Mouse (Mus musculus) B cell, adult 2 months (primary cell): ENCODE measurements at regions not wholly inside any gene's neighbourhood (a gene's known extent, or its start where the extent isn't known, plus 50 kb on each side); places are given as distances from the start of the nearest gene placed in this dataset.

Experiments used
- DNase-seq, 2 experiments: peaks; one replicate each; pipeline ENCODE4 v3.0.0; 2022

DNA sequence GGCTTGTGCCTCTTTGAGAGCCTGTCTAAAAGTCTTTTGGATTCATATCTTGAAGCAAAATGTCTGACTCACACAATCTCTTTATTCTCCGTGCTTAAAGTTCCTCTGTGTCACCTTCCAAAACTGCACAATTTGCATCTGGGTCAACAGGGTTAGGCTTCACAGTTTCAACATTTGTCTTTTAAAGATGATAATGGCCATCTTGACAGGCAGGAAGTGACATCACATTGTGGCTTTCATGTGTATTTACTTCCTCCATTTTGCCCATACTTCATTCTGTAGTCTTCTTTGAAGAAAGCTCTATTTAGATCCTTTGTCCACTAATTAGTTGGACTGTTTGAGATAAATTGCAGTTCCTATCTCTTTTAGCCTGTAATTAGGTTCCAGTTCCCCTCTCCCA is 135.1 kb downstream of the Ndufa10 start:
- no peak for DNase-seq

DNA sequence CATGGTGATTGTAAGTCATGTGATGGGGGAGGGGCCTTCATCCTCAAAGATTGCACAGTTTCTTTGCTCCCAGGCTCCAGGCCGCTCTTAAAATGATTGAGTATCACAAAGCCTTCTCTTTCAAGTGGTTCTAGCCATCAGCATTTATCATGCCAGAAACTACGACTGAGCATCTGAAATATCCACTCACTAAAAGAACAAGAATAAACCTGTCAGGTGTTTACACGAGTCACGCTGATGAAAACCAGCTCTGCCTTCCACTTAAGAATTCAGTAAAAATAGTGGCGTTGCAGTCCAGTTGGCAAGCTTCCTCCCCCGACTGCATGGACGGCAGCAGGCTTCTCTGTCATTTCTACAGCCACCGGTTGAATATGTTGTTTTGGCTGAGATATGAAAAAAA is 136.2 kb downstream of the Ndufa10 start:
- DNase-seq = no peak

DNA sequence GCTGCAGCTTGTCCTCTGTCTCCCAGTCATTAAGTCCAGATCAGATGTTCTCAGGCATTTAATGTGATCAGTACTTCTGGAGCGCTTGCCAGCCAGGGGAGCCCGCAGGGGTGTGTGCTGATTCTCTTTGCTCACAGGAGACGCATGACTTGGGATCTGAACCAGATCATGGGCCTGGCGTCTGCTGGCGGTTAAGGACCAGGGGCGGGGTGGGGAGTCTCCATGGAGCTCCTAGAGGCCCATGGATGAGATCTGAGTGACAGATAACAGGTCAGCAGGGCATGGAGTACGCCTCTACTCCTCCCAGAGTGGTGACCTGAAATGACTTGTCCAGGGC is 136.7 kb upstream of the Hdac4 start:
- no peak for DNase-seq

GRCm38 (mm10) chr1:92331559-92332247 is 136.2 kb upstream of the Hdac4 start:
- DNase-seq = no peak

DNA sequence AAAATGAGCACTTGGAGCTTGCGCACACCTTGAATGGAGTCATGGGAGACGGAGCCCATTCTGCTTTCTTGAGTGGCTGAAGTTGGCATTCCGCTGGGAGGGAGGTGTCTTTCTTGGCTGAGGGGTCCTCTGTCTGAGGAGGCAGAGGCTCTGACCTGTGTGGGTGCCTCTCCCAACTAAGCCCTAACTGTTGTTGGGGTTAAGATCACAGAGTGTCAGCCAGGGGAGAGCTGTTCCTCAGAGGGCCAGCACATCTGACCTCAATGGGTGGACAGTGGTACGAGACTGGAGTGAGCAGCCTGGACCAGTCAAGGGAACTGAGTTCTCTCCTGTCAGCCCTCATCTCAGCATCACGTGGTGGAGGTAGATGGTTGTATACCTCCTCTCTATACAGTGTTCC is 134.7 kb upstream of the Hdac4 start:
- DNase-seq = no peak

- DNase-seq = no peak
These were observed 134.0 kb upstream of the Hdac4 start for GRCm38 (mm10) chr1:92329491-92329890.

GRCm38 (mm10) chr1:92327141-92327540 is 131.6 kb upstream of the Hdac4 start:
- no peak for DNase-seq

DNA sequence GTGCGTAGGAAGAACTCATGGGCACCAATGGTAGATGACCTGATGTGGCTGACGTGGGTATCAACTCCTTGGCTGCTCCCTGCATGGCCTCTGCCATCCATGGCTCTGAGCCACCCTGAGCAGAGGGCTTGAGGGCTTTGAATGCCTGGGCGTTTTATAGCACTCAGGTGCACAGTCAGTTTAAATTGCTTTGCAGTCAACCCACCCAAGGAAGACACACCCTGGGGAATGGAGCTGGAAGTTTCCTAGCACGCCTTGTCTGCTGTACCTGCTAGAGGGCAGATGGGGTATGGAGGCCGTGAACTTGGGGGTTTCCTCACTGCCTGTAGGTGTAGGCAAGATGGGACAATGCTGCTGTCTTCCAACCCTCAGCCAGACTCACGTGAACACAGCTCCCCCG is 129.8 kb upstream of the Hdac4 start:
- DNase-seq = no peak

DNA sequence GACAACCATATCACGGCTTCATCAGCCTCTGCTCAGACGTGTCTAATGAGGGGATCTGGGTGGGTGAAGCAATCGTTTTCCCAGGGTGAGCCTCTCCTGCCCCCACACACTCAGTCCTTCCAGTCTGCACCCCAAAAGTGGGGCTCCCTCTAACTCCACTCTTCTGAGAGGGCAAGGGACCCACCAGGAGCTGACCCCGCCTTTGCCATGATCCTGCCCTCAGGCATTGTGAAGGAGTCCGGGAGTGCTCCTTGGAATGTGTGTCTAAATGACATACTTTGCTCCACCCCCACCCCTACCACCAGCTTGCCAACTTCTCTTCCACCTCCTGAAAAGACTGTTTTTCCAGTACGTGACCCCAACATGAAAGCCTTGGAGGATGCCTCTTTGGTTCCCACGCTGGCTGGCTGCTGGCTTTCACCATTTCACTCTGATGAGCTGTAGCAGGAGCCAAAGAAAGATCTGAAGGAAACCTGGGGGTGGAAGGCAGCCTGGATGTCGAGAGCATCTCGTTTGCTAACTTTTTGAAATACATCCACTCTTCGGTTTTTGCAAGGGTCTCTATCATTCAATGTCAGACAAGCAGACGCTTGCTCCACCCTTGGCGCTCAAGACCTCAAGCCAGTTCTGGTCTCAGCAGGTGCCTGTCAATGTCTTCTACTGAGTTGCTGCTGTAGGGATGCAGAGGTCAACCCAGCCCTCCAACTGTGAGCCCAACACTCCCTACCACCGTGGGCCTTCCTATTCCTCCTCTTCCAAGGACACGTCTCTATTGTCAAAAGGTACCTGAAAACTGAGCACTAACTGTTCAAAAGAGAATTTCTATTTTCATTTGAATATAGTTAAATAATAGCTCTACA is 128.8 kb upstream of the Hdac4 start:
- DNase-seq = no peak

- no peak for DNase-seq
These were observed 121.6 kb upstream of the Hdac4 start for GRCm38 (mm10) chr1:92317131-92317530.

DNA sequence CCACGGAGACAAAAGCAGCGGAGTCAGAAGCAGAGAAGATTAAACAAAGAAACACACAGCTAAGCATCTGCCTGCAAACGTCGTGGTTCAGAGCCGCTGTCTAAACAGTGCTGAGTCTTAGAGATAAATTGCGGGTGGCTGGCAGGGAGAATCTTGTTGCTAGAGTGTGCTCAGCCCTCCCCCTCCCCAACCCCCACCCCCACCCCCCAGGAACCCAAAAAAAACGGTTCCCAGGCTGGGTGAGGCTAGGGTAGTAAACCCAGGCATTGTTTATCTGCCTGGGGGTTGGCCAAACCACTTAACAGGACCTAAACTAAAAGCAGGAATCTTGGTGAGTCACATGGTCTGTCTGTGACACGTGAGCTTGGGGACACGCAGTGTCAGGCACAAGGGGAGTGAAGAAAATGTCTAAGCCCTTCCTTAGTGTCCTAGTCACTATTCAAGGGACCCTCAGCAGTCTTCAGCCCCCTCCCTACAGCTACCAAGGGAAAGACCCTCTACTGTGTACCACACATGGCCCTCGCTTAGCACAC is 120.8 kb upstream of the Hdac4 start:
- no peak for DNase-seq

DNA sequence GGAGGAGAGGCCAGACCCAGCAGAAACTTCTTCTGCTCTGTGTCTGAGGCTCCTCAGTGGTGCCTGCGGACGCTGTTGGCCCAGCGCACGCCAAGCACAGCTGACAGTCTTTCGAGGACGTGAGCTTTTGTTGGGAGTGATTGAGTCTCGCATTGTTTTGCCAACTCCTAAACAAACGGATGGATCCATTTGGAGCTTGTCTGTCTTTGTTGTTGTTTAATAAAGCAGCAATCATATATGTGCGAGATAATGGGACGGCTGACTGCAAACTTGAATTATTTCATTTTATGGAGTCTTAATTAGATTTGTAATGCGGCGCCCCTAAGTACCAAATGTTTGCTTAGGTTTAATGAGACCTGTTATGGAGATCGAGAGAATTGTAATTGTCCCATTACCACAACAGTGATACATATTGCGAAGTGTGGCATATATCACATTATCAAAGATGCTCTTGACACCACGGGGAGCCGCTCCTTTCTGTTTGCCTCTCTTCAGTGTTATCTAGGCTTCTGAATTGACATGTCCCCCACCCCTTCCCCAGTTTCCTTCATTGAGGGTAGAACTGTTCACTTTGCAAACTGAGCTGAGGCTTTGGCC is 117.6 kb upstream of the Hdac4 start:
- no peak for DNase-seq

DNA sequence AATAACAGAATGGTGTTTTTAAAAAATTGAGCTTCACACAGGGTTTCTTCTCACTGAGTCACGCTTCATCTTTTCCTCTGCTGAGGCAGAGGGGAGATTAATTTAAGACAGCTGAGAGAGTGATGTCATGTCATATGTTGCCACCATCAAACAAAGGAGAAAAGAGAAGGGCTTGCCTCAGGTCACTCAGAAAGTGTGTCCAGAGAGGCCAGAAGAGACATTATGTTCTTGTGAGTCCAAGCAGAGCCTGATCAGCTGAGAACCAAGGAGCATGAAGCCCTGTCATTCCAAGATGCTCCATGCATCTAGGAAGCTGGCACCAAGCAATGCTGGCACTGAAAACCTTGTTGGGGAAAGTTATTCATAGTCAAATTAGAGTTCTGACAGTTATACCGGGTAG is 114.4 kb upstream of the Hdac4 start:
- no peak for DNase-seq

DNA sequence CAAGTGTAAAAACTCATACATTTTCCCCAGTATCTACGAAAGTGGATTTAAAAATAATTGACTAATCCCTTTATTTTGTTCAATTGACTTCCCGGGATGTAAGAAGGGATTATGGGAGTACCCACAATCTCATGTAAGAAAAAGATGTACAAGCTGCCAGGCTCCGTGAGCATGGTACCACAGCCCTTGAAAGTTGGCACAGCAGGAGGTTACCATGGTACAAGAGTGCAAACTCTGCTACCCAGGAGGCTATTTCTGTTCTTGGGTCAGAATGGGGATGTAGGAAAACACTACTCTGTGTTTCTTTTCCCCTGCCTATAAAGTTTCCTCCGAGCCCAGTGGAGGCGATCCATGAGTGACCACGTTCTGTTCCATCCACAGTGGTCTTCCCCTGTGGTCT is 113.9 kb upstream of the Hdac4 start:
- DNase-seq = no peak

DNA sequence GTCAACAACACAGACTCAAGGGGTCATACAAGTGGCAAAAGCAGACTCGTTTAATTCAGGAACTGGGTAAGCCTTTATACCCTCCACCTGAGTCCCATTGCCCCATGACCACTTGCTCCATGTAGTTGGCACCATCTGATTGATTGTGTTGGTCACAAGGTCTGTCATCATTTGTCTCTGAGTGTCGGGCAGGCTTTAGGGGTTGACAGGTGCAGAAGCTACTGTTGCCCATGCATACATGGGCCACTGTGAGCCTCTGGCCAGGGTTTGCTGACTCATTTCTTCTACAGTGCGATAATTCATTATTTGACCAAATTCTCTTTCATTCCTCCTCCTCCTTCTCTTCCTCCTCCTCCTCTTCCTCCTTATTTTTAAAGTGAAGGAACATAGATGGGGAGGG is 113.0 kb upstream of the Hdac4 start:
- DNase-seq = no peak

DNA sequence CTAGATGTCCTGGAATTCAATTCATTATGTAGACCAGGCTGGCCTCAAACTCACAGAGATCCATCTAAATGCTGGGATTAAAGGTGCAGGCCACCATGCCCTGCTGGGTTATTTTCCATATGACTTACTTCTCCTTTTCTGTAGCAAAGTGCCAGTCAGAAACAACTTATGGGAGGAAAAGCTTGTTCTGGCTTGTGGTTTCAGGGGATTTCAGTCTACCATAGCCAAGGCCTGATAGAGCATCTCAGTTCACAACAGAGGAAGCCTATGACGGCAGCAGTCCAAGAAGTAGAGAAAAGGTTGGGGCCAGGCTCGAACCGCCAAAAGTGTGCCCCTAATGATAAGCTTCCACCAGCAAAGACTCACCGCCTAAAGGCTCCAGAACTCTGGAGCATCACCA is 110.5 kb upstream of the Hdac4 start:
- no peak for DNase-seq

- no peak for DNase-seq
These were observed 103.5 kb upstream of the Hdac4 start for GRCm38 (mm10) chr1:92299041-92299440.

- no peak for DNase-seq
These were observed 97.3 kb upstream of the Hdac4 start for GRCm38 (mm10) chr1:92292681-92293380.

- no peak for DNase-seq
These were observed 91.5 kb upstream of the Hdac4 start for GRCm38 (mm10) chr1:92286966-92287342.

- DNase-seq = no peak
These were observed 90.8 kb upstream of the Hdac4 start for GRCm38 (mm10) chr1:92286013-92286965.

DNA sequence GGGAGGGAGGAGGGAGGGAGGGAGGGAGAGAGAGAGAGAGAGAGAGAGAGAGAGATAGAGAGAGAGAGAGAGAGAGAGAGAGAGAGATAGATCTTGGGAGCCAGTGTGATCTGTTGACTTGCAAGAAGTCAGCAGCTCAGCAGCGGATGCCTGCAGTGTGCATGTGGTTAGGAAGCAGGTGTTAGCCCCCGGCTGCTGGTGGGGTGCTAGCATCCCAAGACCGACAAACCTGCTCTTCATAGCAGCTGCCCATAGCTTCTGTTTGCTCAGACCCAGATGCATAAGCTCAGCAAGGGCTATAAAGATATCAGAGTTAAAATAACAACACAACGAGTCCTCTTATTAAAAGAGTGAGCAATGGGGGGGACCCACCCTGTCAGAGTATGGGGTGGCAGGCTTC is 88.7 kb upstream of the Hdac4 start:
- DNase-seq = no peak

GRCm38 (mm10) chr1:92277199-92277747 is 81.8 kb upstream of the Hdac4 start:
- DNase-seq = no peak
